Mouse (Mus musculus) limb, embryonic 13.5 days (tissue): ENCODE measurements around the gene Cacng7. TPM values are rescaled to one million over a fixed set of nuclear protein-coding genes. Genes with fewer than 3 reads are reported as not detected.

Source experiments
- ATAC-seq: fragments of 200-750 bp; cut with Nextera tagmentation; 2 replicates; pipeline ENCODE4 v1.8.0; 2017; ENCODE audit warnings: low read depth, moderate number of reproducible peaks, moderate TSS enrichment; ENCODE audit not compliant: low FRiP score
- H3K27ac ChIP-seq: fragments of 300-500 bp; sonication (generic); 2 replicates; pipeline ENCODE4 v1.5.1; 2015; ENCODE audit warnings: inconsistent platforms, mild to moderate bottlenecking, moderate library complexity
- H3K27me3 ChIP-seq: fragments of 300-500 bp; sonication (generic); 2 replicates; pipeline ENCODE4 v1.6.1; 2015; ENCODE audit warnings: mild to moderate bottlenecking, inconsistent platforms
- H3K36me3 ChIP-seq: fragments of 300-500 bp; sonication (generic); 2 replicates; pipeline ENCODE4 v1.6.1; 2015; ENCODE audit warnings: inconsistent platforms, mild to moderate bottlenecking, moderate library complexity
- H3K4me1 ChIP-seq: fragments of 300-500 bp; sonication (generic); 2 replicates; pipeline ENCODE4 v1.6.1; 2015; ENCODE audit warnings: inconsistent platforms
- H3K4me2 ChIP-seq: fragments of 300-500 bp; sonication (generic); replicated peaks from 2 replicates; pipeline ENCODE4 v1.6.1; 2015; ENCODE audit warnings: inconsistent platforms, mild to moderate bottlenecking, moderate library complexity
- H3K4me3 ChIP-seq: fragments of 300-500 bp; sonication (generic); 2 replicates; pipeline ENCODE4 v1.5.1; 2015; ENCODE audit warnings: moderate library complexity, mild to moderate bottlenecking, inconsistent platforms
- H3K9ac ChIP-seq: fragments of 300-500 bp; sonication (generic); 2 replicates; pipeline ENCODE4 v1.6.1; 2015; ENCODE audit warnings: mild to moderate bottlenecking, inconsistent platforms
- H3K9me3 ChIP-seq: fragments of 300-500 bp; sonication (generic); 2 replicates; pipeline ENCODE4 v1.6.1; 2016; ENCODE audit warnings: inconsistent platforms
- WGBS: fragments of 180-500 bp; shearing (Covaris S2); methylation state at CpG from one replicate; pipeline ENCODE4 v1.1.7; 2015; 5-methylcytosine and 5-hydroxymethylcytosine counted together
- polyA plus RNA-seq: library from polyadenylated mRNA; unstranded; fragments of >200 nt; fragmentation: Nextera tagmentation; extraction: Ambion mirVana; gene quantifications from 2 replicates; pipeline ENCODE4 v1.2.1, GENCODE M21; 2015

The Cacng7 gene
- polyA plus RNA-seq, 1 experiment from 2014 or later: 4.1 TPM

DNA sequence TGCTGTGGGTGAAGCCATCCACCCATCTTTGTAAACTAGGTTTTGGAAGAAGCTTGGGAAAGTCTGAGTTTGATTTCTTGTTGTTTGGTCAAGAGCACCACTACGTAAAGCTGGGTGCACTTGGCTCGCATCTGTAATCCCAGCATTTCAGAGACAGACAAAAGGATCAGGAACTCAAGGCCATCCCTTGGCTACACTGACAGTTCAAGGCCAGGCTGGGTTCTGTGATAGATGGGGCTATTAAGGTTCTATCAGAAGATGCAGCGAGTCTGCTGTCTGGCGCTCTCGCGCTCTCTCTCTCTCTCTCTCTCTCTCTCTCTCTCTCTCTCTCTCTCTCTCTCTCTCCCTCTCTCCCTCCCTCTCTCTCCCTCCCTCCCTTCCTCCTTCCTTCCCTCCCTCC lies 22.1 kb downstream of the Cacng7 start:
- H3K4me1 ChIP-seq: no peaks in the 10 kb centered on the region
- H3K9me3 ChIP-seq: no peaks in the 10 kb centered on the region
- H3K36me3 ChIP-seq: peaks cover 72% of the 10 kb centered on the region
- H3K4me3 ChIP-seq: no peak overlapping the region
- no peak overlapping the region for H3K9ac ChIP-seq
- no peak for ATAC-seq
- H3K27me3 ChIP-seq: no peaks in the 10 kb centered on the region
- 90% methylated on average over 6 of the region's 6 CpGs for WGBS
- H3K4me2 ChIP-seq: no peak overlapping the region
- H3K27ac ChIP-seq: no peak overlapping the region

DNA sequence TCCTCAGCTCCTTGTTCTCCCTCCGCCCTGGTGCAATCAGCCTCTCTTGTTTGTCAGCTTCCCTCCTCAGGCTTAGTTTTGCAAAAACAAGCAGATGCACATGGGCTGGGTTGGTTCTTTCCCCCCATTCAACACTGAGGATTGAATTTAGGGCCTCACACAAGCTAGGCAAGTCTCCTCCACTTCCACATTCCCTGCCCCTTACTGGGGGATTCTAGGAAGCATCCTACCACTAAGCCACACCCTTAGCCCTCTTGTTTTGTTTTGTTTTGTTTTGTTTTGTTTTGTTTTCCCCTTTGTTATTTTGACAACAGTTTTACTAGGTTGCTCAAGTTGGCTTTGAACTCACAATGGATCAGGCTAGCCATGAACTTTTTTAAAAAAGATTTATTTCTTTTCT lies 27.9 kb downstream of the Cacng7 start:
- H3K4me2 ChIP-seq: no peak overlapping the region
- H3K36me3 ChIP-seq: peaks cover 77% of the 10 kb centered on the region
- H3K4me3 ChIP-seq: no peak overlapping the region
- WGBS: 91% methylated on average over 1 of the region's 1 CpGs
- peaks cover 9% of the 10 kb centered on the region for H3K27me3 ChIP-seq
- no peak for ATAC-seq
- no peaks in the 10 kb centered on the region for H3K4me1 ChIP-seq
- H3K9ac ChIP-seq: no peak overlapping the region
- H3K9me3 ChIP-seq: no peaks in the 10 kb centered on the region
- H3K27ac ChIP-seq: no peak overlapping the region

DNA sequence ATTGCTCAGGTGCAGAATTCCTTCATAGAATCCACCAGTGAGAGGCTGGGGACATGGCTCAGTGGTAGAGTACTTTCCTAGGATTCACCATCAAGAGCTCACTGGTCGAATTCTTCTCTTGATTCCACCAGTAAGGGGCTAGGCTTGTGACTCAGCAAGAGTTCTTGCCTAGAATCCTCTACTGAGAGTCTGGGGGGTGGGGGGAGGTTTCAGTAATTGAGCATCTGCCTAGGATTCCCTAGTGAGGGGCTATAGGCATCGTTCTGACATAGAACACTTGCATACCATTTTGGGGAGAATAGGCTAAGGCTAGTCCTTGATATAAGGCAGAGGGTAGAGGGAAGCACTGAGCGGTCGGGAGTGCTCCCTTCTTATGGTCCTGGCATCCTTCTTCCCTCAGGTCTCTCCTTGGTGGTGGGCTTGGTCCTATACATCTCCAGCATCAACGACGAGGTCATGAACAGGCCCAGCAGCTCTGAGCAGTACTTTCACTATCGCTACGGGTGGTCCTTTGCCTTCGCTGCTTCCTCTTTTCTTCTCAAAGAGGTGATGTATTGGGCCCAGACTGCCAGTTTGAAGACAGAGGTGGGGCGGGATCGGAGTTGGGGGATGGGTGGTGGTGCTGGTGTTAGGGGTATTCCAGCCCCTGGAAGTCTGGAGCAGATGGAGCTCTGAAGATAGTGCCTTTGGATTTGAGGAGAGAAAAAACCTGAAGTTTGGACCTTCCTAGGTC lies 33.0 kb downstream of the Cacng7 start:
- 39% methylated on average over 11 of the region's 11 CpGs for WGBS
- Histone ChIP-seq H3K27ac (no peak overlapping the region), H3K36me3 (peaks cover 47% of the 10 kb centered on the region), H3K4me3 (no peak overlapping the region), H3K4me1 (peaks cover 9% of the 10 kb centered on the region), H3K4me2 (no peak overlapping the region), H3K9me3 (no peaks in the 10 kb centered on the region), H3K9ac (no peak overlapping the region), H3K27me3 (peaks cover 28% of the 10 kb centered on the region)
- no peak for ATAC-seq

GRCm38 (mm10) chr7:3366705-3367516 lies 34.2 kb downstream of the Cacng7 start:
- Histone ChIP-seq H3K27me3 (peaks cover 28% of the 10 kb centered on the region), H3K4me1 (peaks cover 9% of the 10 kb centered on the region), H3K4me2 (peak overlapping the region; percentile 53), H3K9me3 (no peaks in the 10 kb centered on the region), H3K27ac (no peak overlapping the region), H3K4me3 (no peak overlapping the region), H3K9ac (0 out of 2 replicates have a peak overlapping the region, but pooled peaks have one; percentile 19), H3K36me3 (peaks cover 36% of the 10 kb centered on the region)
- ATAC-seq: peak; percentile 16; the same call in 1 of the 2 replicates
- 15% methylated on average over 42 of the region's 42 CpGs for WGBS

- Histone ChIP-seq H3K4me3 (0 out of 2 replicates have a peak overlapping the region, but pooled peaks have one; percentile 12), H3K4me1 (peaks cover 9% of the 10 kb centered on the region), H3K36me3 (peaks cover 32% of the 10 kb centered on the region), H3K27me3 (peaks cover 28% of the 10 kb centered on the region), H3K9me3 (no peaks in the 10 kb centered on the region), H3K27ac (no peak overlapping the region), H3K4me2 (peak overlapping the region; percentile 53), H3K9ac (peak overlapping the region; percentile 19; the same call in 1 of the 2 replicates)
- no peak for ATAC-seq
- 11% methylated on average over 10 of the region's 11 CpGs for WGBS
These were observed 34.8 kb downstream of the Cacng7 start for GRCm38 (mm10) chr7:3367569-3367968.

DNA sequence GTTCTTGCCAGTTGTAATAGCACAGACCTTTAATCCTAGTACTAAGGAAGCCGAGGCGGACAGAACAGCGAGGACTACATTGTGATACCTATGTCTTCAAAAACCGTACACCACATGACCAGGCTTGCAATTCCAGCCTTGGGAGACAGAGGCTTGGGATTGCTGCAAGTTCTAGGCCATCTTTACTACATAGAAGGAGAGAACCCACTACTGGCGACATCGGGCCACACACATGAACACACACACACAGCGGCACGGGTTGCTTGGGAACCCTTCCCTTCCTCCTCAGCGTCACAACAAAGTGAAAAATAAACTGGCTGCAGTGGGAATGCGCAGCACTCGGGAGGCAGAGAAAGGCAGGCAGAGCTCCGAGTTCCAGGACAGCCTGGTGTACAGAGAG lies 35.6 kb downstream of the Cacng7 start:
- H3K36me3 ChIP-seq: peaks cover 32% of the 10 kb centered on the region
- peaks cover 9% of the 10 kb centered on the region for H3K4me1 ChIP-seq
- ATAC-seq: no peak
- 25% methylated on average over 12 of the region's 12 CpGs for WGBS
- H3K27ac ChIP-seq: no peak overlapping the region
- no peak overlapping the region for H3K9ac ChIP-seq
- peak overlapping the region; percentile 53; the same call in 1 of the 2 replicates for H3K4me2 ChIP-seq
- H3K27me3 ChIP-seq: peaks cover 28% of the 10 kb centered on the region
- H3K9me3 ChIP-seq: no peaks in the 10 kb centered on the region
- H3K4me3 ChIP-seq: no peak overlapping the region

DNA sequence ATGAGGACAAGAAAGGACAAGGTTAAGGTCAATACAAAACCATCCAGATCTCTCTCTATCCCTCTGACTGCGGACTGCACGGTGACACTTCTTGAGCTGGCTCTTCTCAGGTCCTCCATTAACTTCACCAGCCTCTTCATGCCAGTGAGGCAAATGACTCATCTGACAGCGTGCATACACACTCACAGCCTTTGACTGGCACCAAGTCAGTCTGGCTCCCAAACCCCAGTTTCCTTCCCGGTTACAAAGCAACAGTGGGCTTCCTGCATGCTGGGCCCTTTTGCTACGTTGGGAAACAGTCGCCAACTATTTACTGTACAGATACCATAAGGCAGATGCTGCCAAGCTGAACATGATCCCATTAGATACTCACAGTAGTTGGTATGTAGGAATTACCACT lies 36.4 kb downstream of the Cacng7 start:
- Histone ChIP-seq H3K27me3 (peaks cover 28% of the 10 kb centered on the region), H3K36me3 (peaks cover 30% of the 10 kb centered on the region), H3K27ac (no peak overlapping the region), H3K4me1 (peaks cover 9% of the 10 kb centered on the region), H3K4me2 (no peak overlapping the region), H3K4me3 (no peak overlapping the region), H3K9me3 (no peaks in the 10 kb centered on the region), H3K9ac (no peak overlapping the region)
- ATAC-seq: no peak
- 78% methylated on average over 6 of the region's 6 CpGs for WGBS

DNA sequence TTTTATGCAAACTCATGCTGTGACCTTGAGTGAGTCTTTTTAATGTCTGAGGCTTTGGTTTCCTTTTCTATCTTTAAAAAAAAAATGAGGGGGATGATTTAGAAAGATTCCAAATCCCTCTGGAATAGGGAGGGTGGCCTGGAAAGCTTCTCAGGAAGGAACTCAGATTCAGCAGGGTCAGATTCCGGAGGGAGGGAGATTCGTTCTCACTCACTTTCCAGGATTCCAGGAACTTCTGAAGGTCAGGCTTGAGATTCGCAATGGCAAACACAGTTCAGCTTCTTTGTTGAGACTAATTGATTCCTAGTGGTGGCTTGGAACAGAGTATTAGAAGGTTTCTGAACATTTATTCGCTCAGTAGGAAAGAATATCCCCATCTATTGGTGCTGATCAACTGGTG lies 37.7 kb downstream of the Cacng7 start:
- ATAC-seq: no peak
- Histone ChIP-seq H3K27ac (no peak overlapping the region), H3K4me1 (peaks cover 9% of the 10 kb centered on the region), H3K4me3 (no peak overlapping the region), H3K9ac (no peak overlapping the region), H3K4me2 (no peak overlapping the region), H3K36me3 (peaks cover 17% of the 10 kb centered on the region), H3K9me3 (no peaks in the 10 kb centered on the region), H3K27me3 (peaks cover 23% of the 10 kb centered on the region)
- 63% methylated on average over 4 of the region's 4 CpGs for WGBS

- Histone ChIP-seq H3K36me3 (no peaks in the 10 kb centered on the region; the same call in 1 of the 2 replicates), H3K9me3 (no peaks in the 10 kb centered on the region), H3K4me3 (no peak overlapping the region), H3K4me1 (peaks cover 4% of the 10 kb centered on the region), H3K27ac (no peak overlapping the region), H3K27me3 (peaks cover 3% of the 10 kb centered on the region; the same call in 1 of the 2 replicates), H3K4me2 (no peak overlapping the region), H3K9ac (no peak overlapping the region)
- WGBS: 71% methylated on average over 2 of the region's 2 CpGs
- ATAC-seq: no peak
These were observed 39.6 kb downstream of the Cacng7 start for GRCm38 (mm10) chr7:3372376-3372775.

GRCm38 (mm10) chr7:3373754-3374153 lies 41.0 kb downstream of the Cacng7 start:
- H3K4me1 ChIP-seq: no peaks in the 10 kb centered on the region
- no peaks in the 10 kb centered on the region for H3K36me3 ChIP-seq
- H3K4me2 ChIP-seq: no peak overlapping the region
- no peaks in the 10 kb centered on the region for H3K27me3 ChIP-seq
- H3K9ac ChIP-seq: no peak overlapping the region
- no peak overlapping the region for H3K4me3 ChIP-seq
- no peak for ATAC-seq
- whole genome bisulfite sequencing: 82% methylated on average over 8 of the region's 8 CpGs
- H3K27ac ChIP-seq: no peak overlapping the region
- H3K9me3 ChIP-seq: no peaks in the 10 kb centered on the region

DNA sequence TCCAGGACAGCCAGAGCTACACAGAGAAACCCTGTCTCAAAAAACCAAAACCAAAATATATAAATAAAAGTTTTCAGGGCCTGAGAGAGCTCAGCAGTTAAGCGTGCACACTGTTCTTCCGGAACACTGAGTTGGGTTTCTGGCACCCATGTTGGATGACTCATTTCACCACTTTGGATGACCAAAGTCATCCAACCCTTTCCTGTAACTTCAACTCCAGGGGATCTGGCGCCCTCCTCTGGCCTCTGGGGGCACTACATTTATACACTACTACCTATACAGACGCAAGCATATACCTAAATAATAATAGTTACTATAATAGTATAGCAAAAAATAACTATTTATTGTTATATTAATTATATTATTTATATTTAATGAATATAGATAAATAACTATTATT lies 44.1 kb downstream of the Cacng7 start:
- Histone ChIP-seq H3K9ac (no peak overlapping the region), H3K36me3 (no peaks in the 10 kb centered on the region), H3K27ac (no peak overlapping the region), H3K27me3 (no peaks in the 10 kb centered on the region), H3K4me3 (no peak overlapping the region), H3K9me3 (no peaks in the 10 kb centered on the region), H3K4me2 (no peak overlapping the region), H3K4me1 (no peaks in the 10 kb centered on the region)
- 56% methylated on average over 4 of the region's 4 CpGs for WGBS
- ATAC-seq: no peak

- no peaks in the 10 kb centered on the region for H3K36me3 ChIP-seq
- H3K4me2 ChIP-seq: no peak overlapping the region
- H3K4me1 ChIP-seq: no peaks in the 10 kb centered on the region; the same call in 1 of the 2 replicates
- H3K4me3 ChIP-seq: no peak overlapping the region
- ATAC-seq: no peak
- H3K27ac ChIP-seq: no peak overlapping the region
- H3K9ac ChIP-seq: no peak overlapping the region
- no peaks in the 10 kb centered on the region for H3K27me3 ChIP-seq
- WGBS: 87% methylated on average over 9 of the region's 9 CpGs
- no peaks in the 10 kb centered on the region for H3K9me3 ChIP-seq
These were observed 49.4 kb downstream of the Cacng7 start for GRCm38 (mm10) chr7:3382123-3382522.
